Comparison of ENCODE assay signal across 16 mouse cellular contexts in genomic region chr17:56761077-56761476, GRCm38 (mm10). TPM values are rescaled to one million over a fixed set of nuclear protein-coding genes. Genes with fewer than 3 reads are reported as not detected.
A peak's percentile ranks its signal among the peaks of the same experiment; 100 is the strongest.
DNase-seq lines count a peak whose midpoint lies in the region; ATAC-seq and TF ChIP-seq lines count a peak whose summit lies in the region.
"Had no signal": no experiment of that assay in that cellular context is flagged by ENCODE, and none has a peak within 500 bp of the region (broad histone marks: within the 10 kb centered on the region; RNA-seq: fewer than 3 reads in every experiment).

No protein-coding gene starts in this region.

- H3K27me3 ChIP-seq in hindbrain, embryonic 13.5 days, result peaks cover 49% of the 10 kb centered on the region
- peaks cover 37% of the 10 kb centered on the region for H3K27me3 ChIP-seq in hindbrain, embryonic 14.5 days (ENCODE audit: control insufficient read depth, insufficient read depth, low read length)
- H3K27me3 ChIP-seq in stomach, embryonic 15.5 days (replicated peaks), result 0 out of 2 replicates have a peak, but pooled peaks cover 4% of the 10 kb centered on the region
- H3K27me3 ChIP-seq in stomach, postnatal 0 days (ENCODE audit: control insufficient read depth, insufficient read depth, low read length), result no peaks in the 10 kb centered on the region
- H3K27me3 ChIP-seq in intestine, embryonic 16.5 days (replicated peaks; ENCODE audit: control insufficient read depth, insufficient read depth, low read length), result no peaks in the 10 kb centered on the region; the same call in 1 of the 2 replicates
- H3K27me3 ChIP-seq: Patski had no signal

- DNase-seq in cerebellum, adult 11-12 months, result peak; percentile 69
- no peak for DNase-seq in cerebellum, postnatal 36 days
- no peak for DNase-seq in hindbrain, embryonic 14.5 days (ENCODE audit: low spot score)
- DNase-seq in stomach, postnatal 0 days (ENCODE audit: low spot score), result no peak
- DNase-seq in testis, postnatal 14 days (ENCODE audit: low spot score), result no peak
- DNase-seq: gastrocnemius, adult 2 months; kidney, adult 9 months; lung, postnatal 36 days; thymus, postnatal 25 days had no signal

- WGBS in hindbrain, embryonic 13.5 days, result 73% methylated on average over 3 of the region's 3 CpGs
- 69% methylated on average over 3 of the region's 3 CpGs for WGBS in hindbrain, embryonic 14.5 days
- WGBS in stomach, embryonic 15.5 days, result 65% methylated on average over 3 of the region's 3 CpGs
- WGBS in stomach, postnatal 0 days, result 55% methylated on average over 3 of the region's 3 CpGs
- 75% methylated on average over 3 of the region's 3 CpGs for WGBS in intestine, embryonic 16.5 days

- 0 out of 2 replicates have a peak overlapping the region, but pooled peaks have one; percentile 96 for H3K27ac ChIP-seq in hindbrain, embryonic 13.5 days
- H3K27ac ChIP-seq in hindbrain, embryonic 14.5 days, result no peak overlapping the region
- H3K27ac ChIP-seq in stomach, embryonic 15.5 days, result 0 out of 2 replicates have a peak overlapping the region, but pooled peaks have one; percentile 88
- no peak overlapping the region; the same call in 1 of the 2 replicates for H3K27ac ChIP-seq in stomach, postnatal 0 days (replicated peaks)
- H3K27ac ChIP-seq in intestine, embryonic 16.5 days (ENCODE audit: low read length), result no peak overlapping the region

- ATAC-seq in hindbrain, embryonic 13.5 days (ENCODE audit: low FRiP score), result no peak
- no peak for ATAC-seq in hindbrain, embryonic 14.5 days (ENCODE audit: low FRiP score)
- ATAC-seq in stomach, embryonic 15.5 days (ENCODE audit: insufficient read depth, low FRiP score, low read depth), result no peak
- ATAC-seq in stomach, postnatal 0 days (ENCODE audit: low FRiP score, low TSS enrichment), result no peak
- ATAC-seq in intestine, embryonic 16.5 days, result no peak
- ATAC-seq: Patski had no signal

- no peak overlapping the region for H3K9ac ChIP-seq in hindbrain, embryonic 13.5 days
- H3K9ac ChIP-seq in hindbrain, embryonic 14.5 days, result no peak overlapping the region
- no peak overlapping the region for H3K9ac ChIP-seq in stomach, embryonic 15.5 days
- H3K9ac ChIP-seq in stomach, postnatal 0 days (ENCODE audit: low read length), result no peak overlapping the region
- no peak overlapping the region for H3K9ac ChIP-seq in intestine, embryonic 16.5 days (ENCODE audit: low read depth, low read length)

- no peaks in the 10 kb centered on the region for H3K36me3 ChIP-seq in hindbrain, embryonic 13.5 days
- no peaks in the 10 kb centered on the region for H3K36me3 ChIP-seq in hindbrain, embryonic 14.5 days (replicated peaks; ENCODE audit: control insufficient read depth, insufficient read depth)
- no peaks in the 10 kb centered on the region for H3K36me3 ChIP-seq in stomach, embryonic 15.5 days
- no peaks in the 10 kb centered on the region for H3K36me3 ChIP-seq in stomach, postnatal 0 days (ENCODE audit: control insufficient read depth, insufficient read depth, low read length)
- H3K36me3 ChIP-seq in intestine, embryonic 16.5 days (ENCODE audit: control insufficient read depth, insufficient read depth, low read length), result no peaks in the 10 kb centered on the region
- H3K36me3 ChIP-seq: forebrain, embryonic 15.5 days; hindbrain, embryonic 15.5 days; limb, embryonic 15.5 days had no signal

- H3K9me3 ChIP-seq in hindbrain, embryonic 13.5 days, result no peaks in the 10 kb centered on the region
- H3K9me3 ChIP-seq in hindbrain, embryonic 14.5 days (ENCODE audit: control insufficient read depth, low read length), result no peaks in the 10 kb centered on the region
- H3K9me3 ChIP-seq in stomach, embryonic 15.5 days, result no peaks in the 10 kb centered on the region
- no peaks in the 10 kb centered on the region for H3K9me3 ChIP-seq in stomach, postnatal 0 days (ENCODE audit: control insufficient read depth, low read length)
- H3K9me3 ChIP-seq in intestine, embryonic 16.5 days (ENCODE audit: control insufficient read depth, low read length), result no peaks in the 10 kb centered on the region
- H3K9me3 ChIP-seq: forebrain, embryonic 15.5 days; hindbrain, embryonic 15.5 days; limb, embryonic 15.5 days had no signal

- no peak for TF ChIP-seq CTCF in stomach, postnatal 0 days (IDR thresholded peaks at IDR 0.05; ENCODE audit: low read depth)

- H3K4me2 ChIP-seq in hindbrain, embryonic 13.5 days, result 0 out of 2 replicates have a peak overlapping the region, but pooled peaks have one; percentile 70
- H3K4me2 ChIP-seq in hindbrain, embryonic 14.5 days (replicated peaks), result no peak overlapping the region
- H3K4me2 ChIP-seq in stomach, embryonic 15.5 days, result no peak overlapping the region; the same call in 1 of the 2 replicates
- no peak overlapping the region for H3K4me2 ChIP-seq in stomach, postnatal 0 days (replicated peaks; ENCODE audit: low read depth)
- no peak overlapping the region for H3K4me2 ChIP-seq in intestine, embryonic 16.5 days (ENCODE audit: low read depth, low read length)

- H3K4me3 ChIP-seq in hindbrain, embryonic 13.5 days, result no peak overlapping the region
- no peak overlapping the region for H3K4me3 ChIP-seq in hindbrain, embryonic 14.5 days (replicated peaks; ENCODE audit: low read length)
- no peak overlapping the region for H3K4me3 ChIP-seq in stomach, embryonic 15.5 days (replicated peaks)
- no peak overlapping the region for H3K4me3 ChIP-seq in stomach, postnatal 0 days (ENCODE audit: low read depth, low read length)
- H3K4me3 ChIP-seq in intestine, embryonic 16.5 days (ENCODE audit: low read length), result no peak overlapping the region

- no peak for TF ChIP-seq EP300 in stomach, postnatal 0 days (optimal IDR thresholded peaks at IDR 0.05)

- peaks cover 51% of the 10 kb centered on the region for H3K4me1 ChIP-seq in hindbrain, embryonic 13.5 days (replicated peaks)
- H3K4me1 ChIP-seq in hindbrain, embryonic 14.5 days (replicated peaks; ENCODE audit: control insufficient read depth, insufficient read depth, low read length), result peaks cover 24% of the 10 kb centered on the region
- H3K4me1 ChIP-seq in stomach, embryonic 15.5 days, result peaks cover 48% of the 10 kb centered on the region
- H3K4me1 ChIP-seq in stomach, postnatal 0 days (replicated peaks; ENCODE audit: control insufficient read depth, insufficient read depth), result peaks cover 6% of the 10 kb centered on the region
- peaks cover 37% of the 10 kb centered on the region for H3K4me1 ChIP-seq in intestine, embryonic 16.5 days (ENCODE audit: control insufficient read depth, insufficient read depth, low read length)

RNA-seq across cellular contexts. Expression of gene Dus3l, which starts 3.5 kb away (rescaled TPM):
- polyA plus RNA-seq in hindbrain, embryonic 13.5 days (2015; fragmentation: Nextera tagmentation; extraction: Ambion mirVana), result 67.1 and 68.7 TPM in 2 replicates
- 76.9 and 81.9 TPM in 2 replicates for polyA plus RNA-seq in hindbrain, embryonic 14.5 days (2014; fragmentation: Nextera tagmentation; extraction: Ambion mirVana)
- 40.1 and 48.2 TPM in 2 replicates for polyA plus RNA-seq in stomach, embryonic 15.5 days (2015; fragmentation: Nextera tagmentation; extraction: Ambion mirVana)
- polyA plus RNA-seq in stomach, postnatal 0 days (2015; fragmentation: Nextera tagmentation; extraction: Ambion mirVana), result 22.9 and 24.4 TPM in 2 replicates
- 37.6 and 40.0 TPM in 2 replicates for polyA plus RNA-seq in intestine, embryonic 16.5 days (2015; fragmentation: Nextera tagmentation; extraction: Ambion mirVana)

RNA-seq across cellular contexts. Expression of gene Nrtn, which starts 3.7 kb away (rescaled TPM):
- polyA plus RNA-seq in hindbrain, embryonic 13.5 days (2015; fragmentation: Nextera tagmentation; extraction: Ambion mirVana), result 0.78 and 1.5 TPM in 2 replicates
- polyA plus RNA-seq in hindbrain, embryonic 14.5 days (2014; fragmentation: Nextera tagmentation; extraction: Ambion mirVana), result 2.8 and 3.8 TPM in 2 replicates
- polyA plus RNA-seq in stomach, embryonic 15.5 days (2015; fragmentation: Nextera tagmentation; extraction: Ambion mirVana), result 13.3 and 14.7 TPM in 2 replicates
- 32.4 and 37.9 TPM in 2 replicates for polyA plus RNA-seq in stomach, postnatal 0 days (2015; fragmentation: Nextera tagmentation; extraction: Ambion mirVana)
- polyA plus RNA-seq in intestine, embryonic 16.5 days (2015; fragmentation: Nextera tagmentation; extraction: Ambion mirVana), result 7.0 and 7.9 TPM in 2 replicates

RNA-seq across cellular contexts. Expression of gene Prr22, which starts 9.0 kb away (rescaled TPM):
- polyA plus RNA-seq in hindbrain, embryonic 13.5 days (2015; fragmentation: Nextera tagmentation; extraction: Ambion mirVana), result 1.0 TPM in 2 replicates
- polyA plus RNA-seq in hindbrain, embryonic 14.5 days (2014; fragmentation: Nextera tagmentation; extraction: Ambion mirVana), result 0.76 and 0.78 TPM in 2 replicates
- polyA plus RNA-seq in stomach, embryonic 15.5 days (2015; fragmentation: Nextera tagmentation; extraction: Ambion mirVana), result 1.3 and 1.4 TPM in 2 replicates
- polyA plus RNA-seq in stomach, postnatal 0 days (2015; fragmentation: Nextera tagmentation; extraction: Ambion mirVana), result 0.38 and 0.65 TPM in 2 replicates
- 0.84 and 1.6 TPM in 2 replicates for polyA plus RNA-seq in intestine, embryonic 16.5 days (2015; fragmentation: Nextera tagmentation; extraction: Ambion mirVana)

RNA-seq across cellular contexts. Expression of gene Vmac, which starts 43.3 kb away (rescaled TPM):
- polyA plus RNA-seq in hindbrain, embryonic 13.5 days (2015; fragmentation: Nextera tagmentation; extraction: Ambion mirVana), result 14.9 and 17.8 TPM in 2 replicates
- polyA plus RNA-seq in hindbrain, embryonic 14.5 days (2014; fragmentation: Nextera tagmentation; extraction: Ambion mirVana), result 15.9 and 22.9 TPM in 2 replicates
- 16.9 and 21.5 TPM in 2 replicates for polyA plus RNA-seq in stomach, embryonic 15.5 days (2015; fragmentation: Nextera tagmentation; extraction: Ambion mirVana)
- polyA plus RNA-seq in stomach, postnatal 0 days (2015; fragmentation: Nextera tagmentation; extraction: Ambion mirVana), result 19.0 and 22.8 TPM in 2 replicates
- 15.7 and 16.6 TPM in 2 replicates for polyA plus RNA-seq in intestine, embryonic 16.5 days (2015; fragmentation: Nextera tagmentation; extraction: Ambion mirVana)

RNA-seq across cellular contexts. Expression of gene Ndufa11, which starts 43.5 kb away (rescaled TPM):
- 507 and 515 TPM in 2 replicates for polyA plus RNA-seq in hindbrain, embryonic 13.5 days (2015; fragmentation: Nextera tagmentation; extraction: Ambion mirVana)
- 577 and 678 TPM in 2 replicates for polyA plus RNA-seq in hindbrain, embryonic 14.5 days (2014; fragmentation: Nextera tagmentation; extraction: Ambion mirVana)
- 437 and 463 TPM in 2 replicates for polyA plus RNA-seq in stomach, embryonic 15.5 days (2015; fragmentation: Nextera tagmentation; extraction: Ambion mirVana)
- 584 and 595 TPM in 2 replicates for polyA plus RNA-seq in stomach, postnatal 0 days (2015; fragmentation: Nextera tagmentation; extraction: Ambion mirVana)
- polyA plus RNA-seq in intestine, embryonic 16.5 days (2015; fragmentation: Nextera tagmentation; extraction: Ambion mirVana), result 527 and 530 TPM in 2 replicates

Comparison
In these comparisons a context has a peak if more than half of its experiments do, and no peak if none do; other contexts are left out.
1. H3K27ac ChIP-seq: peak in hindbrain, embryonic 13.5 days (single experiment) and stomach, embryonic 15.5 days (single experiment); none in hindbrain, embryonic 14.5 days (single experiment), stomach, postnatal 0 days (single experiment) and intestine, embryonic 16.5 days (single experiment).